Mouse (Mus musculus): ENCODE results near the gene Kcne2. TPM values are rescaled to one million over a fixed set of nuclear protein-coding genes. Genes with fewer than 3 reads are reported as not detected.

The Kcne2 gene
- polyA plus RNA-seq (2015; fragmentation: Nextera tagmentation; extraction: Ambion mirVana): 8.1 and 8.5 TPM in 2 replicates

GRCm38 (mm10) chr16:92292101-92292500 lies at the start of gene Kcne2:
Gene Kcne2, plus strand, starts transcription at chr16:92292389.
- Histone ChIP-seq H3K4me3 (ENCODE audit: low read depth, low read length) (no peak within 1 kb of the TSS), H3K4me2 (ENCODE audit: low read length) (no peak within 1 kb of the TSS), H3K27me3 (ENCODE audit: control insufficient read depth, insufficient read depth, low read depth, low read length) (no peaks in the 10 kb centered on the region), H3K27ac (ENCODE audit: low read length) (no peak within 1 kb of the TSS), H3K4me1 (ENCODE audit: control insufficient read depth, insufficient read depth, low read length) (peaks cover 2% of the 10 kb centered on the region; the same call in 1 of the 2 replicates), H3K9ac (ENCODE audit: low read depth, low read length) (no peak within 1 kb of the TSS), H3K36me3 (ENCODE audit: control insufficient read depth, insufficient read depth, low read length) (no peaks in the 10 kb centered on the region), H3K9me3 (replicated peaks; ENCODE audit: control insufficient read depth, low read length, poor library complexity, severe bottlenecking) (no peaks in the 10 kb centered on the region)
- 79% methylated on average over 10 of the region's 10 CpGs for WGBS
- no peak for ATAC-seq

- Histone ChIP-seq H3K27ac (ENCODE audit: low read length) (no peak overlapping the region), H3K4me3 (ENCODE audit: low read depth, low read length) (no peak overlapping the region), H3K4me1 (ENCODE audit: control insufficient read depth, insufficient read depth, low read length) (no peaks in the 10 kb centered on the region), H3K27me3 (ENCODE audit: control insufficient read depth, insufficient read depth, low read depth, low read length) (no peaks in the 10 kb centered on the region), H3K9ac (ENCODE audit: low read depth, low read length) (no peak overlapping the region), H3K36me3 (ENCODE audit: control insufficient read depth, insufficient read depth, low read length) (no peaks in the 10 kb centered on the region), H3K4me2 (ENCODE audit: low read length) (no peak overlapping the region), H3K9me3 (replicated peaks; ENCODE audit: control insufficient read depth, low read length, poor library complexity, severe bottlenecking) (no peaks in the 10 kb centered on the region)
- 46% methylated on average over 2 of the region's 2 CpGs for WGBS
- ATAC-seq: no peak
Observed at GRCm38 (mm10) chr16:92245909-92246308, 46.3 kb upstream of the Kcne2 start.

- Histone ChIP-seq H3K9me3 (replicated peaks; ENCODE audit: control insufficient read depth, low read length, poor library complexity, severe bottlenecking) (no peaks in the 10 kb centered on the region), H3K4me2 (ENCODE audit: low read length) (no peak overlapping the region), H3K27ac (ENCODE audit: low read length) (no peak overlapping the region), H3K4me3 (ENCODE audit: low read depth, low read length) (no peak overlapping the region), H3K9ac (ENCODE audit: low read depth, low read length) (no peak overlapping the region), H3K36me3 (ENCODE audit: control insufficient read depth, insufficient read depth, low read length) (no peaks in the 10 kb centered on the region), H3K27me3 (ENCODE audit: control insufficient read depth, insufficient read depth, low read depth, low read length) (no peaks in the 10 kb centered on the region), H3K4me1 (ENCODE audit: control insufficient read depth, insufficient read depth, low read length) (no peaks in the 10 kb centered on the region)
- no peak for ATAC-seq
- WGBS: 71% methylated on average over 2 of the region's 2 CpGs
Observed at GRCm38 (mm10) chr16:92246974-92247373, 45.2 kb upstream of the Kcne2 start.

GRCm38 (mm10) chr16:92247700-92248099 lies 44.5 kb upstream of the Kcne2 start:
- Histone ChIP-seq H3K4me1 (ENCODE audit: control insufficient read depth, insufficient read depth, low read length) (no peaks in the 10 kb centered on the region), H3K9me3 (replicated peaks; ENCODE audit: control insufficient read depth, low read length, poor library complexity, severe bottlenecking) (no peaks in the 10 kb centered on the region), H3K9ac (ENCODE audit: low read depth, low read length) (no peak overlapping the region), H3K4me3 (ENCODE audit: low read depth, low read length) (no peak overlapping the region), H3K36me3 (ENCODE audit: control insufficient read depth, insufficient read depth, low read length) (no peaks in the 10 kb centered on the region), H3K27ac (ENCODE audit: low read length) (no peak overlapping the region), H3K27me3 (ENCODE audit: control insufficient read depth, insufficient read depth, low read depth, low read length) (no peaks in the 10 kb centered on the region), H3K4me2 (ENCODE audit: low read length) (no peak overlapping the region)
- WGBS: 80% methylated on average over 11 of the region's 11 CpGs
- no peak for ATAC-seq

GRCm38 (mm10) chr16:92249681-92250080 lies 42.5 kb upstream of the Kcne2 start:
- Histone ChIP-seq H3K9ac (ENCODE audit: low read depth, low read length) (no peak overlapping the region), H3K9me3 (replicated peaks; ENCODE audit: control insufficient read depth, low read length, poor library complexity, severe bottlenecking) (no peaks in the 10 kb centered on the region), H3K27me3 (ENCODE audit: control insufficient read depth, insufficient read depth, low read depth, low read length) (no peaks in the 10 kb centered on the region), H3K4me2 (ENCODE audit: low read length) (no peak overlapping the region), H3K27ac (ENCODE audit: low read length) (no peak overlapping the region), H3K4me3 (ENCODE audit: low read depth, low read length) (no peak overlapping the region), H3K4me1 (ENCODE audit: control insufficient read depth, insufficient read depth, low read length) (no peaks in the 10 kb centered on the region), H3K36me3 (ENCODE audit: control insufficient read depth, insufficient read depth, low read length) (no peaks in the 10 kb centered on the region)
- whole genome bisulfite sequencing: 88% methylated on average over 3 of the region's 3 CpGs
- no peak for ATAC-seq

GRCm38 (mm10) chr16:92250452-92250851 lies 41.7 kb upstream of the Kcne2 start:
- no peaks in the 10 kb centered on the region for H3K36me3 ChIP-seq (ENCODE audit: control insufficient read depth, insufficient read depth, low read length)
- H3K9ac ChIP-seq (ENCODE audit: low read depth, low read length): no peak overlapping the region
- H3K4me1 ChIP-seq (ENCODE audit: control insufficient read depth, insufficient read depth, low read length): no peaks in the 10 kb centered on the region
- no peak for ATAC-seq
- no peak overlapping the region for H3K4me3 ChIP-seq (ENCODE audit: low read depth, low read length)
- H3K9me3 ChIP-seq (replicated peaks; ENCODE audit: control insufficient read depth, low read length, poor library complexity, severe bottlenecking): no peaks in the 10 kb centered on the region
- no peak overlapping the region for H3K4me2 ChIP-seq (ENCODE audit: low read length)
- no peaks in the 10 kb centered on the region for H3K27me3 ChIP-seq (ENCODE audit: control insufficient read depth, insufficient read depth, low read depth, low read length)
- 88% methylated on average over 5 of the region's 5 CpGs for WGBS
- H3K27ac ChIP-seq (ENCODE audit: low read length): no peak overlapping the region

- no peaks in the 10 kb centered on the region for H3K27me3 ChIP-seq (ENCODE audit: control insufficient read depth, insufficient read depth, low read depth, low read length)
- H3K4me1 ChIP-seq (ENCODE audit: control insufficient read depth, insufficient read depth, low read length): no peaks in the 10 kb centered on the region
- H3K4me3 ChIP-seq (ENCODE audit: low read depth, low read length): no peak overlapping the region
- H3K4me2 ChIP-seq (ENCODE audit: low read length): no peak overlapping the region
- H3K27ac ChIP-seq (ENCODE audit: low read length): no peak overlapping the region
- no peaks in the 10 kb centered on the region for H3K9me3 ChIP-seq (replicated peaks; ENCODE audit: control insufficient read depth, low read length, poor library complexity, severe bottlenecking)
- no peak overlapping the region for H3K9ac ChIP-seq (ENCODE audit: low read depth, low read length)
- no peak for ATAC-seq
- no peaks in the 10 kb centered on the region for H3K36me3 ChIP-seq (ENCODE audit: control insufficient read depth, insufficient read depth, low read length)
- 78% methylated on average over 3 of the region's 3 CpGs for WGBS
Observed at GRCm38 (mm10) chr16:92254316-92254715, 37.9 kb upstream of the Kcne2 start.

- ATAC-seq: no peak
Observed at GRCm38 (mm10) chr16:92267861-92268260, 24.3 kb upstream of the Kcne2 start.

GRCm38 (mm10) chr16:92274516-92274915 lies 17.7 kb upstream of the Kcne2 start:
- Histone ChIP-seq H3K4me1 (ENCODE audit: control insufficient read depth, insufficient read depth, low read length) (no peaks in the 10 kb centered on the region), H3K36me3 (ENCODE audit: control insufficient read depth, insufficient read depth, low read length) (no peaks in the 10 kb centered on the region), H3K27ac (ENCODE audit: low read length) (no peak overlapping the region), H3K27me3 (ENCODE audit: control insufficient read depth, insufficient read depth, low read depth, low read length) (no peaks in the 10 kb centered on the region), H3K9me3 (replicated peaks; ENCODE audit: control insufficient read depth, low read length, poor library complexity, severe bottlenecking) (no peaks in the 10 kb centered on the region), H3K4me3 (ENCODE audit: low read depth, low read length) (no peak overlapping the region), H3K9ac (ENCODE audit: low read depth, low read length) (no peak overlapping the region), H3K4me2 (ENCODE audit: low read length) (no peak overlapping the region)
- WGBS: 89% methylated on average over 5 of the region's 5 CpGs
- ATAC-seq: no peak

More at GRCm38 (mm10) chr16:92267861-92268260, 24.3 kb upstream of the Kcne2 start:
- Histone ChIP-seq H3K36me3 (ENCODE audit: control insufficient read depth, insufficient read depth, low read length) (no peaks in the 10 kb centered on the region), H3K4me1 (ENCODE audit: control insufficient read depth, insufficient read depth, low read length) (no peaks in the 10 kb centered on the region), H3K9ac (ENCODE audit: low read depth, low read length) (no peak overlapping the region), H3K27ac (ENCODE audit: low read length) (no peak overlapping the region), H3K9me3 (replicated peaks; ENCODE audit: control insufficient read depth, low read length, poor library complexity, severe bottlenecking) (no peaks in the 10 kb centered on the region), H3K27me3 (ENCODE audit: control insufficient read depth, insufficient read depth, low read depth, low read length) (no peaks in the 10 kb centered on the region), H3K4me2 (ENCODE audit: low read length) (no peak overlapping the region), H3K4me3 (ENCODE audit: low read depth, low read length) (no peak overlapping the region)
- WGBS: 80% methylated on average over 12 of the region's 12 CpGs

Measured in midbrain, embryonic 16.5 days (tissue).